10 mouse cellular contexts compared by ENCODE assay signal in the genomic region with DNA sequence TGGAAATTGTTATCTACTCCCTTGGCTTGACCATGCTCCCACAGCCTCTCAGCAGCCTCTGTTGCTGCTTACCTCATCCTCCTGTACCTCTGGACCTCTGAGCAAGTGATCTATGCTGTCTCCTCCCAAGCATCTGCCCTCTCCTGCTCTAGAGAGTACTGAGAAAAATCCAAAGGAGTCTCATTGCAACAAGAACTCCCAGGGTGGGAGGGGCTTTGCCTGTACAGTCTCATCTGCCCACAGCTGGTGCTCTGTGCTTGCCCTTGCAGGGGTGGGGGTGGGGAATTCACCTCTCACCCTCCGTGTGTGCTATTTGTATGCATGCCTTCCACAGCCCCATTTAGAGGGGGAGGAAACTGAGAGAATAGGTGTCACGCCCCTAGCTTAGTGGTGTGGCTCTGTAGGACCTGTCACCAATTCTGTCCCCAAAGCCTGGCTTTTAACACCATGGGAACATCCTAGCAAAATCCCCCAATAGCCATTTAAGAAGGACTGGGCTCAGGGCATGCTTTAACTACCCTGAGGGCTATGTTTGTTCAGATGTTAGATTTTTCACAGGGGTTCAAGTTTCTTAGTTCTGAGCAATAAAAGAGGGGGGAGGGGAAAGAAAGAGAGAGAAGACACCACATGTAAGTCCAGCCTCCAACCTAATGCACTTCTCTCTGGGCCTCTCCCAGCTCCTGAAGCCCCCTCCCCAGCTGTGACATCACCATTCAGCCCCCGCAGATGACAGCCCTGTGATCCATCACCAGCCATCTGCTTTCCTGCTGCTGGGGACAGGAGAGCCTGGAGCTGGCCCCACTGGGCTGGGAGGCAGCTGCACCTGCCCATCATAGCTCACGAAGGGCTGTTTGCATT. TPM values are rescaled to one million over a fixed set of nuclear protein-coding genes. Genes with fewer than 3 reads are reported as not detected.
DNase-seq lines count a peak whose midpoint lies in the region; ATAC-seq and TF ChIP-seq lines count a peak whose summit lies in the region.
"Had no signal": no experiment of that assay in that cellular context is flagged by ENCODE, and none has a peak within 500 bp of the region (broad histone marks: within the 10 kb centered on the region; RNA-seq: fewer than 3 reads in every experiment).

No protein-coding gene starts in this region.

- ATAC-seq in forebrain, embryonic 12.5 days (ENCODE audit: low FRiP score) = peak; percentile 88
- ATAC-seq in limb, embryonic 14.5 days (ENCODE audit: low FRiP score, low read depth) = peak; percentile 92
- peak; percentile 83 for ATAC-seq in stomach, embryonic 14.5 days (ENCODE audit: insufficient number of reproducible peaks, insufficient read depth, low FRiP score, low read depth)
- no peak for ATAC-seq in cerebellum, adult (ENCODE audit: insufficient number of reproducible peaks, low FRiP score, low TSS enrichment)

- no peak overlapping the region for H3K4me3 ChIP-seq in forebrain, embryonic 12.5 days (replicated peaks)
- no peak overlapping the region for H3K4me3 ChIP-seq in limb, embryonic 14.5 days (replicated peaks; ENCODE audit: low read length)
- no peak overlapping the region for H3K4me3 ChIP-seq in stomach, embryonic 14.5 days (ENCODE audit: low read depth, low read length)

- WGBS in forebrain, embryonic 12.5 days = 15% methylated on average over 4 of the region's 4 CpGs
- WGBS in limb, embryonic 14.5 days = 0% methylated on average over 4 of the region's 4 CpGs
- 9% methylated on average over 4 of the region's 4 CpGs for WGBS in stomach, embryonic 14.5 days

- no peak overlapping the region for H3K9ac ChIP-seq in forebrain, embryonic 12.5 days
- H3K9ac ChIP-seq in limb, embryonic 14.5 days (ENCODE audit: low read depth, low read length, severe bottlenecking) = no peak overlapping the region
- H3K9ac ChIP-seq in stomach, embryonic 14.5 days (replicated peaks; ENCODE audit: low read depth, low read length) = no peak overlapping the region

- peaks cover 30% of the 10 kb centered on the region for H3K4me1 ChIP-seq in forebrain, embryonic 12.5 days
- H3K4me1 ChIP-seq in limb, embryonic 14.5 days (ENCODE audit: control insufficient read depth, insufficient read depth, low read length) = peaks cover 19% of the 10 kb centered on the region
- peaks cover 24% of the 10 kb centered on the region for H3K4me1 ChIP-seq in stomach, embryonic 14.5 days (ENCODE audit: control insufficient read depth, insufficient read depth, low read length)

- peak overlapping the region; percentile 59; the same call in 1 of the 2 replicates for H3K27ac ChIP-seq in forebrain, embryonic 12.5 days
- peak overlapping the region; percentile 58 for H3K27ac ChIP-seq in limb, embryonic 14.5 days (replicated peaks; ENCODE audit: low read depth, low read length)
- peak overlapping the region; percentile 88 for H3K27ac ChIP-seq in stomach, embryonic 14.5 days (ENCODE audit: low read length)
- H3K27ac ChIP-seq: macrophage had no signal

- intact Hi-C loops in left cerebral cortex, postnatal 4 days (cut with DNase I) = no loop called here

- no peaks in the 10 kb centered on the region for H3K36me3 ChIP-seq in forebrain, embryonic 12.5 days (replicated peaks)
- no peaks in the 10 kb centered on the region for H3K36me3 ChIP-seq in limb, embryonic 14.5 days (ENCODE audit: control insufficient read depth, insufficient read depth, low read length)
- H3K36me3 ChIP-seq in stomach, embryonic 14.5 days (ENCODE audit: control insufficient read depth, insufficient read depth, low read length) = no peaks in the 10 kb centered on the region

- H3K27me3 ChIP-seq in forebrain, embryonic 12.5 days = no peaks in the 10 kb centered on the region
- no peaks in the 10 kb centered on the region for H3K27me3 ChIP-seq in limb, embryonic 14.5 days (ENCODE audit: control insufficient read depth, insufficient read depth, low read length)
- H3K27me3 ChIP-seq in stomach, embryonic 14.5 days (ENCODE audit: control insufficient read depth, insufficient read depth, low read length) = no peaks in the 10 kb centered on the region

- no peaks in the 10 kb centered on the region for H3K9me3 ChIP-seq in forebrain, embryonic 12.5 days
- no peaks in the 10 kb centered on the region; the same call in 1 of the 2 replicates for H3K9me3 ChIP-seq in limb, embryonic 14.5 days (ENCODE audit: control insufficient read depth, low read length)
- H3K9me3 ChIP-seq in stomach, embryonic 14.5 days (ENCODE audit: control insufficient read depth, low read depth, low read length) = peaks cover 9% of the 10 kb centered on the region; the same call in 1 of the 2 replicates

- peak; percentile 41 for DNase-seq in left cerebral cortex, postnatal 4 days
- DNase-seq in left cerebral cortex, adult 11 months (ENCODE audit: low spot score) = no peak
- peak; percentile 71 for DNase-seq in limb, embryonic 14.5 days (ENCODE audit: low spot score)
- DNase-seq in spleen, adult 18-20 months = no peak
- no peak for DNase-seq in layer of hippocampus, postnatal 25 days (ENCODE audit: extremely low spot score in 1 of 2, low spot score in 1 of 2)
- DNase-seq: heart, postnatal 10 days had no signal

- TF ChIP-seq POLR2A in limb, embryonic 14.5 days (IDR thresholded peaks at IDR 0.05; ENCODE audit: borderline replicate concordance, extremely low read depth, insufficient read depth, insufficient read length) = no peak

- H3K4me2 ChIP-seq in forebrain, embryonic 12.5 days = no peak overlapping the region
- no peak overlapping the region for H3K4me2 ChIP-seq in limb, embryonic 14.5 days (replicated peaks; ENCODE audit: low read depth, low read length, severe bottlenecking)
- H3K4me2 ChIP-seq in stomach, embryonic 14.5 days (replicated peaks; ENCODE audit: low read depth, low read length) = no peak overlapping the region

RNA-seq across cellular contexts. Expression of a gene that starts 26.4 kb away (rescaled TPM):
- 10 to 100 TPM; 44.3 to 56.0 TPM for total RNA-seq in left cerebral cortex, postnatal 4 days (2021)
- polyA plus RNA-seq in forebrain, embryonic 12.5 days (2016; fragmentation: Nextera tagmentation; extraction: Ambion mirVana) = 15.1 and 15.3 TPM in 2 replicates
- 67.7 and 67.8 TPM in 2 replicates for polyA plus RNA-seq in limb, embryonic 14.5 days (2012; rRNA removed)
- 10.9 and 11.3 TPM in 2 replicates for polyA plus RNA-seq in limb, embryonic 14.5 days (2014; fragmentation: Nextera tagmentation; extraction: Ambion mirVana)
- 11.2 and 11.7 TPM in 2 replicates for polyA plus RNA-seq in stomach, embryonic 14.5 days (2014; fragmentation: Nextera tagmentation; extraction: Ambion mirVana)
- 10 to 100 TPM; 54.0 to 62.2 TPM for total RNA-seq in layer of hippocampus, postnatal 25 days (2021)

Comparison
In these comparisons a context has a peak if more than half of its experiments do, and no peak if none do; other contexts are left out.
1. DNase-seq: peak in left cerebral cortex, postnatal 4 days (single experiment) and limb, embryonic 14.5 days (single experiment); none in left cerebral cortex, adult 11 months (single experiment), spleen, adult 18-20 months (0 of 2) and layer of hippocampus, postnatal 25 days (0 of 2).
2. Peak in every context shown above with its lines, with median percentiles within 50 percentile points of each other: H3K27ac ChIP-seq.